Mouse (Mus musculus): ENCODE data around the gene Syt6. TPM values are rescaled to one million over a fixed set of nuclear protein-coding genes. Genes with fewer than 3 reads are reported as not detected.

The Syt6 gene
- polyA plus RNA-seq (2017; shearing (Covaris generic)): not detected

DNA sequence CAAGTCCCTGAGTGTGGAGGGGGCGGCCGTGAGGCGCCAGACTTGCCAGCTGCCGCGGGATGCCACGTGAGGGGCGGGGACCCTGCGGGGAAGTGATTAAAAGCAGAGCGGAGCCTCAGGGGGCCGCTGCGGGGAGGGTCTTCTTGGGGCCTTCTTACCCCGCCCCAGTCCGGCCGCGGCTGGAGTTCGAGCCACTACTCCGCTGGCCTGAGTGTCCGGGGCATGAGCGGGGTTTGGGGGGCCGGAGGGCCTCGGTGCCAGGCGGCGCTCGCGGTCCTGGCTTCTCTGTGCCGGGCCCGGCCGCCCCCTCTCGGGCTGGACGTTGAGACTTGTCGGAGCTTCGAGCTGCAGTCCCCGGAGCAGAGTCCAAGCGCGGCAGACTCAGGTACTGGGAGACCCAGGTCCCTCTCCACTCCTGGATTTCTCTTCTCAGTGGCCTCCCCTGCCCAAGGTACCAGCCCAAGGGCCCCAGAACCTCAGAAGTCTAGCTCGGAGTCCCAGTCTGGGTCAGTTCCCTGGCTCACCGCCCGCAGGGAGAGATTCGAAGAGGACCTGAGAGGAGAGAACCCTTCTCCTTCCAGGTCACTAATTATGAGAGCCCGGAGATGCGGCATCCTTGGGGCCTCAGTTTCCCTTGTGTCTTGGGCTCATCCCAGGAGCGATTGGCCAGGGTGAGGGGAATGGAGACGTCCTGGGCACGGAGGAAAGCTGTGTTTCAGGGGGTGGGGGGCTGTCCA, at the start of gene Syt6:
Gene Syt6 (plus strand): TSS at position 76 of the 737 bp plus-strand sequence.

DNA sequence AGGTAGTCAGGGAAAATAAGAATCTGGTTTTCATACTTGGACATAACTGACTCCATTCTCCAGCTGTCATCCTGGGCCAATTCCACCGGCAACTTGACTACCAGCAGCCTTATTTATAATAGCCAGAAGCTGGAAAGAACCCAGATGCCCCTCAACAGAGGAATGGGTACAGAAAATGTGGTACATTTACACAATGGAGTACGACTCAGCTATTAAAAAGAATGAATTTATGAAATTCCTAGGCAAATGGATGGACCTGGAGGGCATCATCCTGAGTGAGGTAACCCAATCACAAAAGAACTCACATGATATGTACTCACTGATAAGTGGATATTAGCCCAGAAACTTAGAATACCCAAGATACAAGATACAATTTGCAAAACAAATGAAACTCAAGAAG, 70.9 kb downstream of the Syt6 start, which contains the start of gene Atg4a-ps:
Gene Atg4a-ps (minus strand): TSS at position 101 of the 400 bp plus-strand sequence.

Other genes starting within 250 kb of the Syt6 start
- 2.1 TPM for gene Atg4a-ps, start 70.8 kb downstream of the Syt6 start, polyA plus RNA-seq (2017; shearing (Covaris generic))
- not detected for gene Olfml3, start 162.8 kb downstream of the Syt6 start, polyA plus RNA-seq (2017; shearing (Covaris generic))
- not detected for gene Gm10964, start 164.1 kb downstream of the Syt6 start, polyA plus RNA-seq (2017; shearing (Covaris generic))
- gene Hipk1, start 216.3 kb downstream of the Syt6 start, polyA plus RNA-seq (2017; shearing (Covaris generic)): 75.6 TPM
- gene Dclre1b, start 234.2 kb downstream of the Syt6 start, polyA plus RNA-seq (2017; shearing (Covaris generic)): 12.3 TPM
- gene Ap4b1, start 234.3 kb downstream of the Syt6 start, polyA plus RNA-seq (2017; shearing (Covaris generic)): 19.5 TPM
- gene Gm43064, start 234.3 kb downstream of the Syt6 start, polyA plus RNA-seq (2017; shearing (Covaris generic)): not detected

Data from effector memory CD4-positive, alpha-beta T cell, adult 5 months (primary cell).